Mouse (Mus musculus) stomach, embryonic 16.5 days (tissue): Measurements from ENCODE around the gene Srsf3. TPM values are rescaled to one million over a fixed set of nuclear protein-coding genes. Genes with fewer than 3 reads are reported as not detected.
"Not testable (repeated sequence)": the region's sequence is repeated elsewhere in the genome, so short reads cannot be mapped to it uniquely, and the experiment has no call there.

ENCODE experiments used
- ATAC-seq: fragments of 200-750 bp; cut with Nextera tagmentation; 2 replicates; pipeline ENCODE4 v1.8.0; 2017; ENCODE audit warnings: moderate number of reproducible peaks, moderate TSS enrichment; ENCODE audit not compliant: insufficient read depth, low FRiP score
- H3K27ac ChIP-seq: fragments of 300-500 bp; sonication (generic); 2 replicates; pipeline ENCODE4 v1.5.1; 2014; ENCODE audit warnings: low read length
- H3K27me3 ChIP-seq: fragments of 300-500 bp; sonication (generic); 2 replicates; pipeline ENCODE4 v1.6.1; 2014; ENCODE audit warnings: low read length, control low read depth, mixed read lengths; ENCODE audit not compliant: control insufficient read depth, insufficient read depth
- H3K36me3 ChIP-seq: fragments of 300-500 bp; sonication (generic); 2 replicates; pipeline ENCODE4 v1.6.1; 2014; ENCODE audit warnings: low read length; ENCODE audit not compliant: control insufficient read depth, insufficient read depth
- H3K4me1 ChIP-seq: fragments of 300-500 bp; sonication (generic); 2 replicates; pipeline ENCODE4 v1.6.1; 2014; ENCODE audit warnings: low read length, control low read depth, mixed read lengths; ENCODE audit not compliant: control insufficient read depth, insufficient read depth
- H3K4me2 ChIP-seq: fragments of 300-500 bp; sonication (generic); 2 replicates; pipeline ENCODE4 v1.6.1; 2014; ENCODE audit warnings: low read depth, low read length, mixed read lengths
- H3K4me3 ChIP-seq: fragments of 300-500 bp; sonication (generic); replicated peaks from 2 replicates; pipeline ENCODE4 v1.5.1; 2014; ENCODE audit warnings: mild to moderate bottlenecking, low read length
- H3K9ac ChIP-seq: fragments of 300-500 bp; sonication (generic); 2 replicates; pipeline ENCODE4 v1.6.1; 2014; ENCODE audit warnings: low read length
- H3K9me3 ChIP-seq: fragments of 300-500 bp; sonication (generic); replicated peaks from 2 replicates; pipeline ENCODE4 v1.6.1; 2016; ENCODE audit warnings: low read length, control low read depth; ENCODE audit not compliant: control insufficient read depth
- WGBS: fragments of 180-500 bp; shearing (Covaris S2); extraction: QIAGEN DNeasy Blood & Tissue Kit; methylation state at CpG from one replicate; pipeline ENCODE4 v1.1.7; 2014; 5-methylcytosine and 5-hydroxymethylcytosine counted together
- polyA plus RNA-seq: library from polyadenylated mRNA; unstranded; fragments of >200 nt; fragmentation: Nextera tagmentation; extraction: Ambion mirVana; gene quantifications from 2 replicates; pipeline ENCODE4 v1.2.1, GENCODE M21; 2015

Gene Srsf3
- polyA plus RNA-seq, 1 experiment from 2014 or later: 477 TPM

DNA sequence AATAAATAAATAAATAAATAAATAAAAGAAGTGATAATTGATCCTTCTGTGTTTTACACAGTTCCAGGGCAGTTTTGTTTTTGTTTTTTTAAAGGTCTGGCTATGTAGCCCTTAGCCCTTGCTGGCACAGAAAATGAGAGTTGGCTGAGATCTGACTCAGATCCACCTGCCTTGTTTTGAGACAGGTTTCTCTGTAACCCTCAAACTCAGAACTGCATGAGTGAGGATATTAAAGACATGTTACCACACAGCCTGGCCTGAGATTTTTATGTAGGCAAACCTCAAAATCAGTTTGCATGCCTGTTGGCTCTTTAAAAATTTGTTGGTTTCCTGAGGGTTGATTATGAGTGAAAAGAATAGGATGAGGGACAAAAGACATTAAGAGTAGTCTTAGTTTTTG is 3.1 kb downstream of the Srsf3 start:
- Histone ChIP-seq H3K36me3 (peaks cover 26% of the 10 kb centered on the region), H3K4me2 (peak overlapping the region; percentile 83), H3K4me1 (peaks cover 24% of the 10 kb centered on the region), H3K9me3 (no peaks in the 10 kb centered on the region), H3K27ac (no peak overlapping the region), H3K9ac (no peak overlapping the region), H3K4me3 (peak overlapping the region; percentile 72), H3K27me3 (no peaks in the 10 kb centered on the region)
- ATAC-seq: no peak

- Histone ChIP-seq H3K9ac (no peak overlapping the region), H3K4me3 (no peak overlapping the region), H3K4me2 (no peak overlapping the region), H3K9me3 (no peaks in the 10 kb centered on the region), H3K4me1 (peaks cover 17% of the 10 kb centered on the region), H3K36me3 (peaks cover 38% of the 10 kb centered on the region), H3K27ac (no peak overlapping the region), H3K27me3 (no peaks in the 10 kb centered on the region)
- ATAC-seq: no peak
- 65% methylated on average over 11 of the region's 11 CpGs for WGBS
Observed at GRCm38 (mm10) chr17:29039351-29039750, 6.9 kb downstream of the Srsf3 start.

DNA sequence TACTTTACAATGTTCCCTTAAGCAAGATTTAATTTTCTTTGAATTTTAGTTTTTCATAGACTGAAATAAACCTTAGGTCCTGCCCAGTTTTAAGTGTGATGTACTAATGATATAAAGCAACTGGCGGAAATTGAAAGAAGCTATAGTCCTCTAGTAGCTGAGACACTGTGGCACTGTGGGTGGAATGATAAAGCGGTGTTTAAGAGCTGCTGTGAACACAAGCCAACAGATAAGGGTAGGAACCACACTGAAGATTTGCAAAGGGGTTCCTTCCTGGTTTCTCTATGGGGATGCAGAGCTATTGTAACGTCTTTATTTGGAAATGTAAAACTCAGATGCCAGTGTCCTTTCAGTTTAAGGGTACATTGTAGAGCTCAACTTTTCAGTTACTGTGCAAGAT is 9.2 kb downstream of the Srsf3 start:
- not testable (repeated sequence) for H3K27ac ChIP-seq, ATAC-seq, H3K9ac ChIP-seq, H3K4me1 ChIP-seq, H3K27me3 ChIP-seq, H3K4me3 ChIP-seq, H3K4me2 ChIP-seq, H3K9me3 ChIP-seq
- peaks cover 46% of the 10 kb centered on the region for H3K36me3 ChIP-seq
- 71% methylated on average over 3 of the region's 3 CpGs for WGBS

DNA sequence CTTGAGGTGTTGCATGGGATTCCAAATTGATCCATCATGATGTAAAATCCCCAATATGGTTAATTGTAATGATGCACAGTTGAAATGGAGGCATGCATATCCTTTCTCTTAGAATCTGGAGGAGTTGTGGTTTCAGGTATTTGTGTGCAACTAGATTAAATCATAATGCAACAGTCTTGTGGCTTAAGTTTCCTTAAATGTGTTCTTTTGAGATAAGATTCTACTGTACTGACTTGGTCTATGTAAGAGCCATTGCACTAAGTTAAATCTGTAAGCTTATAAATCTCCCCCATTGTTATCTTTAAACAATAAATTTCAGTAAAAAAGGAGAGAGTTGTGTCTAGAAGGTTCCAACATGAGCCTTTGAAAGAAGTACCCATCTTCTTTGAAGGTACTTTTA is 10.1 kb downstream of the Srsf3 start:
- no peak for ATAC-seq
- H3K9ac ChIP-seq: no peak overlapping the region
- H3K36me3 ChIP-seq: peaks cover 44% of the 10 kb centered on the region
- no peak overlapping the region for H3K4me3 ChIP-seq
- no peak overlapping the region for H3K4me2 ChIP-seq
- H3K27ac ChIP-seq: no peak overlapping the region
- H3K4me1 ChIP-seq: peaks cover 3% of the 10 kb centered on the region; the same call in 1 of the 2 replicates
- H3K27me3 ChIP-seq: no peaks in the 10 kb centered on the region
- H3K9me3 ChIP-seq: no peaks in the 10 kb centered on the region

- Histone ChIP-seq H3K9ac (no peak overlapping the region), H3K4me3 (no peak overlapping the region), H3K36me3 (peaks cover 41% of the 10 kb centered on the region), H3K4me1 (peaks cover under 1% of the 10 kb centered on the region; the same call in 1 of the 2 replicates), H3K27me3 (no peaks in the 10 kb centered on the region), H3K27ac (no peak overlapping the region), H3K4me2 (no peak overlapping the region), H3K9me3 (no peaks in the 10 kb centered on the region)
- ATAC-seq: no peak
- WGBS: 85% methylated on average over 3 of the region's 3 CpGs
Observed at GRCm38 (mm10) chr17:29043583-29043982, 11.2 kb downstream of the Srsf3 start.

DNA sequence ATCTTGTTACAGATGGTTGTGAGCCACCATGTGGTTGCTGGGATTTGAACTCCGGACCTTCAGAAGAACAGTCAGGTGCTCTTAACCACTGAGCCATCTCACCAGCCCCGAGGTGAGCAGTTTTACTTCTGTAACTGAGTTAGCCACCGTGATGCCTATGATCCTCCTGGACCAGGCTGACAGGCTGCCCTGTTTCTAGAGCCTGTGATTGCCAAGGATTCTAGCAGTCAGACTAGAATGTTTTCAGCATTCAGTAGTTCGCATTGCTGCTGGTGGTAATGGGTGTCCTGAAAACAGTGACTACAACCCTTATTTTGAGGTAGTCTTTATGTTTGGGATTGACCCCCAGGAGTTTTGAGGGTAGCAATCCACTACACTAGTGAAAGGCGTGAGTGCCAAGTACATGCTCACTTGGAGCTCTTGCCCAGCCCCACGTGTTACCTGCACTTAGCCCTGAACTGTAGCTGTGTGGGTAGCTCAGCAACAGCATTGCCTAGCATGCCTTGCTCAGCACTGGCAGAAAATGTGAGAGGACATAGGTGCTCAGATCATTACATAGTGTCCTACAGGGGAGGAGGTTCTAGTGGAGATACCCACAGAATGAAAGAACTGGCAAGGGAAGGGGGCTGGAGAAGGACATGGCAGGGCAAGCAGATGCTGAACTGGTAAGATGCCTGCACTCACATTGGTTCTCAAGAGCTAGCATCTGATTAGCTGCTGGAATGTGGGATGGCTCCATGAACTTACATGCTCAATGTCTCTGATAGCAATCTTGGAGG is 11.9 kb downstream of the Srsf3 start:
- peaks cover 40% of the 10 kb centered on the region for H3K36me3 ChIP-seq
- no peak overlapping the region for H3K4me2 ChIP-seq
- peak overlapping the region; percentile 10; the same call in 1 of the 2 replicates for H3K27ac ChIP-seq
- H3K4me1 ChIP-seq: peaks cover 6% of the 10 kb centered on the region
- no peaks in the 10 kb centered on the region for H3K9me3 ChIP-seq
- H3K4me3 ChIP-seq: no peak overlapping the region
- no peak for ATAC-seq
- no peaks in the 10 kb centered on the region for H3K27me3 ChIP-seq
- WGBS: 85% methylated on average over 6 of the region's 6 CpGs
- no peak overlapping the region for H3K9ac ChIP-seq

DNA sequence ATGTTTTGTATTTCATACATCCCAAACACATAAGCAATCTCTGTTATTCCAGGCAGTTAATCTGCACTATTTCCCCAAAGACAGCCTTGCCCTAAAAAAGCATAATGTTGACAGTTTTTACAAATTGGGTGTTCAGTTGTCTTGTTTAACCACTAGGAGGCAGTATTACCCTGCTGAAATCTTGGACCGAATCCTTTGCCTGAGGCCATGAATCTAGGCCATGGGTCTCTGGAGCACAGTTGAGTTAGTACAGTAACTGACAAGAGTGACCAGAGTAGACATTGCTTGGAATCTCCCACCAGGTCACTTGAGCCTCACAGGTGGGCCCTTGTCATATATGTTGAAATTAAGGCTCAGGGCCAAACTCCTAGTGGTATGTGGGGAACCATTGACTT is 12.5 kb downstream of the Srsf3 start:
- peaks cover 10% of the 10 kb centered on the region for H3K4me1 ChIP-seq
- H3K36me3 ChIP-seq: peaks cover 34% of the 10 kb centered on the region
- H3K27me3 ChIP-seq: no peaks in the 10 kb centered on the region
- ATAC-seq: no peak
- H3K4me2 ChIP-seq: no peak overlapping the region
- H3K4me3 ChIP-seq: no peak overlapping the region
- H3K27ac ChIP-seq: peak overlapping the region; percentile 77; the same call in 1 of the 2 replicates
- no peaks in the 10 kb centered on the region for H3K9me3 ChIP-seq
- WGBS: 66% methylated on average over 1 of the region's 1 CpGs
- no peak overlapping the region for H3K9ac ChIP-seq

DNA sequence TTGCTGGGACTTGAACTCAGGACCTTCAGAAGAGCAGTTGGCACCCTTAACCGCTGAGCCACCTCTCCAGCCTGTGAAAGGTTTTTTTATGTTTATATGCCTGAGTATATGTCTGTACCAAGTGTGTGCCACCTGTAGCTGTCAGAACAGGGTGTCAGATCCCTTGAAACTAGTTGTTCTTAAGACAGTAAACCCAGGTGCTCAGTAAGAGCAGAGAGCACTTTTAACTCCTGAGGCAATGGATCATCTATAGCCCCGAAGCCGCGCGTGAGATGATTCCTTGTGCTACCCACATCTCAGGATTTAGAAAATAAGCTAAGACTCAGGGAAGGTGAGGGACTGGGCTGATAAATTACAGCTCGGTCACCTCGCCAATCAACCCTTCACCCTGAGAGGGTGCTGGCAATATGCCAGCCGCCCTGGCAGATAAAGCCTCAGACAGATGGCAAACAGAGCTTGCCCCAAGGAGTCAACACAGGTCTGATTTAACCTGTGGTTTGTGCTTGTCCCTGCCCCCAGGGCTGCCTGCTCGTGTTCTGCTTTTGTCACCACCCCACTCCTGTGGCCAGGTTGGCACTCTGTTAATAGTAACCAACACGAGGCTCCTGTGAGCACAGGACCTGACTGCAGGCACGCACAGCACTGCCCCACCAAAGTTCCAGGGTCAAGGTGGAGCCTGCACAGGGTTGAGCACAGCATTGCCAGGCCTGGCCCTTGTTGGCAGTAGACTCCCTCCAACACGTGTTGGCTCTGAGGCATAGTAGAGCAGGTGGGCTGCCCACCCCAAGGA is 13.5 kb downstream of the Srsf3 start:
- no peak overlapping the region for H3K4me2 ChIP-seq
- H3K4me3 ChIP-seq: no peak overlapping the region
- no peaks in the 10 kb centered on the region for H3K9me3 ChIP-seq
- ATAC-seq: peak; percentile 85
- 52% methylated on average over 12 of the region's 12 CpGs for WGBS
- H3K36me3 ChIP-seq: peaks cover 26% of the 10 kb centered on the region
- H3K9ac ChIP-seq: no peak overlapping the region
- H3K27ac ChIP-seq: peak overlapping the region; percentile 77
- H3K4me1 ChIP-seq: peaks cover 10% of the 10 kb centered on the region
- H3K27me3 ChIP-seq: no peaks in the 10 kb centered on the region

DNA sequence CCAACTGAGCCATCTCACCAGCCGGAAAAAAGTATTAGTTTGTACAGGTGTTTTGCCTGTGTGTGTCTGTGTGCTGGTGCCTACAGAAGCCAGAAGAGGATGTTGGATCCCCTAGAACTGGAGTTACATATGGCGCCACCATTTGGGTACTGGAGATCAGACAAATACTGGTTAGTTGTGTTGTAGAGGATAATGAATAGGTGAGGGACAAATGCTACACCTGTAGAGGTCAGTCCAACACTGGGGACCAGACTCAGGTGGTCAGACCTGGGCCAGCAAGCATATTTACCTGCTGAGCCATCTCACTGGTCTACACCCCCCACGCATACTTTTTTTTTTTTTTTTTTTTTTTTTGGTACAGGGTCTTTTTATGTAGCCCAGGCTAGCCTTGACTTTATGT is 14.4 kb downstream of the Srsf3 start:
- H3K4me3 ChIP-seq: no peak overlapping the region
- H3K9me3 ChIP-seq: no peaks in the 10 kb centered on the region
- H3K27me3 ChIP-seq: no peaks in the 10 kb centered on the region
- H3K4me2 ChIP-seq: no peak overlapping the region
- H3K36me3 ChIP-seq: peaks cover 26% of the 10 kb centered on the region
- H3K4me1 ChIP-seq: peaks cover 10% of the 10 kb centered on the region
- H3K27ac ChIP-seq: no peak overlapping the region
- no peak for ATAC-seq
- H3K9ac ChIP-seq: no peak overlapping the region
- WGBS: 92% methylated on average over 3 of the region's 3 CpGs
